ENCODE assay signal across 23 mouse cellular contexts in the genomic region with DNA sequence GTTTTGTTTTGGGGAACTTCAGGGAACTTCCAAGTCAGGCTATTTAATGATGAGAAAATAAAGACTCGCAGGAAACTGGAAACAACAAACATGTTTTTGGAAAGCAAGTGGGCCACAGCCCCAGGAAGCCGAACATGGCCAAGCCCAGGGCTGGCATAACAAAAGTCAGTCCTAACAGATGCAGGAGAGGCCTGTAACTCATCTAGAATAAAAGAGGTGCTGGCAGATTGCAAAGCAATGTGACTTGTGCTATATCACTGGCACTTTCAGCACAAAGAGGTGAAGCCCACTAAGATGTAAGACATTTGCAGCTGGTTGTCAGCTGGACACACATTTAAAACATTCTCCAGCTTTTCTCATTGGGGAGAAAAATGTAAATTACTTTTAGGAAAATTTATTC.
"Had no signal": no experiment of that assay in that cellular context is flagged by ENCODE, and none has a peak within 500 bp of the region (broad histone marks: within the 10 kb centered on the region; RNA-seq: fewer than 3 reads in every experiment).

No protein-coding gene starts in this region.

- ATAC-seq: forebrain, embryonic 16.5 days; hindbrain, embryonic 16.5 days; inflammation-experienced regulatory T-cells, adult 6 months; intestine, embryonic 15.5 days; intestine, postnatal 0 days had no signal

- H3K9me3 ChIP-seq: heart, embryonic 10.5 days; hindbrain, embryonic 10.5 days; hindbrain, embryonic 12.5 days; intestine, embryonic 15.5 days; limb, embryonic 13.5 days; limb, embryonic 15.5 days had no signal

- H3K27ac ChIP-seq: gastrocnemius, adult 2 months; heart, adult 2 months; heart, embryonic 10.5 days; hindbrain, embryonic 10.5 days; hindbrain, embryonic 12.5 days; hindbrain, embryonic 14.5 days; intestine, embryonic 15.5 days; limb, embryonic 13.5 days; limb, embryonic 15.5 days had no signal

- H3K4me3 ChIP-seq: gastrocnemius, adult 2 months; heart, adult 2 months; heart, embryonic 10.5 days; hindbrain, embryonic 10.5 days; hindbrain, embryonic 12.5 days; intestine, embryonic 15.5 days; limb, embryonic 13.5 days; limb, embryonic 15.5 days had no signal

- H3K9ac ChIP-seq: hindbrain, embryonic 12.5 days; hindbrain, embryonic 14.5 days; intestine, embryonic 15.5 days; limb, embryonic 13.5 days; limb, embryonic 15.5 days had no signal

- H3K4me2 ChIP-seq: hindbrain, embryonic 12.5 days; hindbrain, embryonic 14.5 days; intestine, embryonic 15.5 days; limb, embryonic 13.5 days; limb, embryonic 15.5 days had no signal

- H3K36me3 ChIP-seq: heart, embryonic 10.5 days; hindbrain, embryonic 10.5 days; hindbrain, embryonic 12.5 days; intestine, embryonic 15.5 days; limb, embryonic 15.5 days had no signal

- DNase-seq: gastrocnemius, adult 2 months; gastrocnemius, postnatal 10 days; gastrocnemius, postnatal 25 days; heart, adult 2 months; heart, postnatal 4 days; kidney, adult 18-20 months; kidney, adult 8-10 months; kidney, postnatal 10 days; kidney, postnatal 25 days; layer of hippocampus, adult 9-11 months; layer of hippocampus, postnatal 36 days; left cerebral cortex, postnatal 4 days had no signal

- H3K4me1 ChIP-seq: hindbrain, embryonic 10.5 days; hindbrain, embryonic 12.5 days; intestine, embryonic 15.5 days; limb, embryonic 13.5 days; limb, embryonic 15.5 days had no signal

- H3K27me3 ChIP-seq: hindbrain, embryonic 12.5 days; intestine, embryonic 15.5 days; limb, embryonic 13.5 days; limb, embryonic 15.5 days had no signal
